Mouse (Mus musculus) gastrocnemius, postnatal 10 days (tissue): ENCODE results near the gene Nfe2l2. TPM values are rescaled to one million over a fixed set of nuclear protein-coding genes. Genes with fewer than 3 reads are reported as not detected.

Experiments used
- DNase-seq: peaks from one replicate; pipeline ENCODE4 v3.0.0; 2021; ENCODE audit warnings: mixed read lengths
- long read RNA-seq, 2 experiments: library from polyadenylated mRNA; stranded (forward); transcript quantifications; one replicate each; pipeline ENCODE4 v2.0.0; 2021
- total RNA-seq, 2 experiments: library from RNA; stranded (reverse); gene quantifications; 2 replicates each; pipeline ENCODE4 v1.2.3; 2021

The Nfe2l2 gene
- 10 to 100 TPM; 28.4 to 33.3 TPM for total RNA-seq
- long read RNA-seq, experiment 1, transcript Nfe2l2-201 (5 exons, 2,475 nt) = major isoform, 36 of 41 reads
- long read RNA-seq, experiment 1, partial matches to known transcripts = 2 of 41 reads
- long read RNA-seq, experiment 1, other reads (novel, unspliced or antisense) = 3 of 41 reads
- long read RNA-seq, experiment 2, transcript Nfe2l2-201 (5 exons, 2,475 nt) = major isoform, 31 of 33 reads
- long read RNA-seq, experiment 2, partial matches to known transcripts = 1 of 33 reads
- long read RNA-seq, experiment 2, other reads (novel, unspliced or antisense) = 1 of 33 reads

- DNase-seq = peak; percentile 97
Observed at GRCm38 (mm10) chr2:75704234-75705161, at the start of gene Nfe2l2. Gene Nfe2l2 (minus strand): TSS chr2:75704641.

GRCm38 (mm10) chr2:75752306-75753175, 48.1 kb upstream of the Nfe2l2 start:
- no peak for DNase-seq

- no peak for DNase-seq
Observed at GRCm38 (mm10) chr2:75751896-75752295, 47.5 kb upstream of the Nfe2l2 start.

GRCm38 (mm10) chr2:75750869-75751268, 46.4 kb upstream of the Nfe2l2 start:
- no peak for DNase-seq

DNA sequence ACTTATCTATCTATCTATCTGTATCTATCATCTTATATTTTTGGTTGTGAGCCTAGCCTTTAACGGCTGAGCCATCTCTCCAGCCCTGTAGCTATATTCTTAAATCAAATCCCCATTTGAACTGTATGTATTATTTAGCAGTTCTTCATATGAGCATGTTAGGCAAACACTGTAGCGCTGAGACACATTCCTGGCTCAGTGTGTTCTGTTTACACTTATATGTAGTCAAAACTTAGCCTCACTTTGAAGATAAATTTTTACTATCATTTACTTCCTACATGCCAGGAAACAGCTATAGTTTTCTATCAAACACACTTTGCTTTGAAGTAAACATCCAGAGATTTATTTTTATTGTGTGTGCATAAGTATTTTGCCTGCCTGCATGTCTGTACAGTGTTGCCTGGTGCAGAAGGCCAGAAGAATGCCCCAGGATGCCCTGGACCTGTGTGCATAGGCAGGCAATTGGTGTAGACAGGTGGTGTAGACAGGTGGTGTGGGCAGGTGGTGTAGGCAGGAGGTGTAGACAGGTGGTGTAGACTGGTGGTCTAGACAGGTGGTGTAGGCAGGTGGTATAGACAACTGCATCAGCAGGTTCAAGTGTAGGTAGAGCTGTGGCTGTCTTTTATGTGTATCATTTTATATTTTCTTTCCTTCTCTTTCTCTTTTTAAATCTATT, 45.7 kb upstream of the Nfe2l2 start:
- no peak for DNase-seq

GRCm38 (mm10) chr2:75748841-75749240, 44.4 kb upstream of the Nfe2l2 start:
- no peak for DNase-seq

DNA sequence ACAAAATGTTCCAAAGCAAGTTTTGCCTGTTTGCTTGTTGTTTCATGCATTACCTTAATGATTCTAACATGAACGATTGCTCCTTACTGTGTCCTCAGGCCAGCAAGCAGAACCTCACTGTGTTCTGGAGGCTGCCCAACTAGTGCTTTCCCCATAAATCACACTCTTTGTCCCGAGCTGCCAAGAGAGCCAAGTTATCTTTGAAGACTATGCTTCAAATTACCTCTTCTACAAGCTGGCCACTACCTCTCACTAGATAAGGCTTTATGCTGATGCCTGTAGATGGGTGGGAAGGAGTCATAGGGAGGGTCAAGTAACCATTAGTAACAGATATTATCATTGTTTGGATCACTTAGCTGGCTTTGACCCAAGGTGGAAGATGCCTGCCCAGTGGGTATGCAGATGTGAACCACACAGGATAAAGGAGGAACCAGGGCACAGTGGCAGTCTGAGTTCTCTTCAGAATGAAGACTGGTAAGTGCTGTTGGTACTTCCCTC, 32.6 kb upstream of the Nfe2l2 start:
- no peak for DNase-seq

DNA sequence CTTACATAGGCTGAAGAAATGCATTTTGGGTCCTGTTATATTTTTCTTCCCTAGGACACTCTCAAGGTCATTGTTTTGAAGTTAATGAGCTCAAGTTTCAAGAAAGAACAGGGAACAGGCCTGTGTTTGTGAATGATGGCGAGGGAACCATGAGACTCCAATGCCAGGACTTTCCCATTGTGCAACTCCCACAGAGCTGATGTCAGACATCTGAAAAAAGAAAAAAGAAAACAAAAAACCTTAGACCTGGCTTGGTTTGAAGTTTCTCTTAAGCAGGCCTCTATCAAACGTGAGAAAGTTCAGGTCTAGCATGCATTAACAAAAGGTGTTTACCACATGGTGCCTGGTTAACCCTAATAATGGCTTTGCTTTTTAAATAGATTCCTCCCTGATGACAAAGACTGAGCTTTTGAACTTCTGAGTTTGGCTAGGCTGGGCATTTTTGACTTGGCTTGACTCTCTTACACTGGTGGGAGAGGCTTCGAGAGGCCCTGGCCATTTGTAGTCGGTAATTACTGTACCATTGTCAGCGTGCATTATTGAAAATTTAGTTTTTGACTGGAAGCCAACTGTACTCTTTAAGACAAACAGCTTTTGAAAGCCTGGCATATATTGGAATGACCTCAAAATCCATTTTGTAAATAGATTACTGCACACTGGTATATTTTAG, 29.9 kb upstream of the Nfe2l2 start:
- no peak for DNase-seq

DNA sequence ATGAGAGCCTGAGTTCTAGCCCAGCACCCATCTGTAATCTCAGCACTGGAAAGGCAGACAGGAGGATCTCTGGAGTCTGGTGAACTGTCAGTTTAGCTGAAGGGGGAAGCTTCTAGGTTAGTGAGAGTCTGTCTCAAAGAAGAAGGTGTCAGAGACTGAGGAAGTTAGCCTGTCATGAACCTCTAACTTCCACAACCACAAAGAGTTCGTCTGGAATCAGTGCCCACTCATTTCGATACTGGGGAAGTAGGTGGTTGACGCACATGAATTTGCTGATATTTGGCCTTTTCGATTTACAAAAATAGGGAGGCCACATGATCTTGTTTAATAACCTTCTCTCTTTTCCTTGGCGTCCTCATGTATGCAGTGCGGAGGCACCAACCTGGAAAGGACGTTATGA, 28.7 kb upstream of the Nfe2l2 start:
- DNase-seq = no peak

DNA sequence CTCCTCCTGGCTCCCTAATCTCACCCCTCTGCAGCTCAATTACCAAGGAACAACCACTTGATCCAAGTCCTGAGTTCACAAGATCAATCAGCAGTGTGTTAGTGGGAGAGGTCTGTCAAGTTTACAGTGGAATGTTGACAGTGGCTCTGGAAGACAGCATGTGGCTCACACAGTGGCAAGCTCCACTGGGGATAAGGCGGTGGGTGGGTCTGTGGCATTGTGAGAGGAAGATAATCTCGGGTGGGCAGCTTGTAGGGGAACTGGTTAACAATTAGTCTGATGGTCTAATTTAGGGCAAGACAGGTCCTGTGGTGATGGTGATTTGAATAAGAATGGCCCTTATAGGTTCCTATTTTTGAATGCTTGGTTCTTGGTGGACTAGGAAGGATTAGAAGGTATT, 27.5 kb upstream of the Nfe2l2 start:
- DNase-seq = no peak

- no peak for DNase-seq
Observed at GRCm38 (mm10) chr2:75731233-75731651, 26.8 kb upstream of the Nfe2l2 start.

DNA sequence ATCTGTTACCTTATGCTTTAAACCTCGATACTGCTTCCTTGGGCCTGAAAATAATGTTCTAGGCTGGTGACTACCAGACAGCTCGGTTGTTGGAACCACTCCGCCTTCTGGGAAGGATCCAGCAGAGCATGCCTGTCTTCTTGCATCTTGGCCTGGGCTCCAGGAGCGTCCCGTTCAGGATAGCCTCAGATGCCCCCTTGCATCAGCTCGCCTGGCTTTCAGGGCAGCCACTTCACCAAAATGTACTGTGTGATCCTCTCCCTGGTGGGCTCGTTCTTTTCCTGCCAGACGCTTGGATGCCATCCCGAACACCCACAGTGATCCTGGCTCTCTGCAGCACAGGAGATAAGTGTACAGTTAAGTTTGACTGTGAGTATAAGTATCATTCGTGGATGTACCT, 25.6 kb upstream of the Nfe2l2 start:
- peak; percentile 52 for DNase-seq

DNA sequence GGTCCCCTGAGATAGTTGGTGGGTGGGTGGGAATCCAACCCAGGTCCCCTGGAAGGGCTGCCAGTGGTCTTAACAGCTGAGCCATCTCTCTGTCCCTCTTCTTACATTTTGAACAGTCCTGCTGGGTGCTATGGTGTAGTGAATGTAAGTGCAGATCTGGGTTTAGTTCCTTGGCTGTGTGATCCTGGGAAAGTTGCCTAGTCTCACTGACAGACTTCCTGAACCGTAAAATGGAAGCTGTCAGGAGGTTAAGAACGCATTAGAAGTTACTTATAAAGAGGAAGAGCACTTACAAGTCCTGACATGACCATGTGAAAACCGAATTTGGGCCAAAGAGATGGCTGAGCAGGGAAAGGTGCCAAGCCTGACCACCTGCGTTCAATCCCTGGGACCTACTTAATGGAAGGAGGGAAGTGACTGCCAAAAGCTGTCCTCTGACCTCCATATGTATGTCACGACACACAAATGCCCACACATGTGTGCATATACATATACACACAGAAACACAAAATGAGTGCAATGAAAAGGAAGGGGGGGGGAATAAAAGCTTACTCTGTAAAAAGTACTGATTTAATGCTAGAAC, 20.5 kb upstream of the Nfe2l2 start:
- no peak for DNase-seq

- DNase-seq = no peak
Observed at GRCm38 (mm10) chr2:75723481-75723880, 19.0 kb upstream of the Nfe2l2 start.

- DNase-seq = no peak
Observed at GRCm38 (mm10) chr2:75722893-75723292, 18.5 kb upstream of the Nfe2l2 start.

DNA sequence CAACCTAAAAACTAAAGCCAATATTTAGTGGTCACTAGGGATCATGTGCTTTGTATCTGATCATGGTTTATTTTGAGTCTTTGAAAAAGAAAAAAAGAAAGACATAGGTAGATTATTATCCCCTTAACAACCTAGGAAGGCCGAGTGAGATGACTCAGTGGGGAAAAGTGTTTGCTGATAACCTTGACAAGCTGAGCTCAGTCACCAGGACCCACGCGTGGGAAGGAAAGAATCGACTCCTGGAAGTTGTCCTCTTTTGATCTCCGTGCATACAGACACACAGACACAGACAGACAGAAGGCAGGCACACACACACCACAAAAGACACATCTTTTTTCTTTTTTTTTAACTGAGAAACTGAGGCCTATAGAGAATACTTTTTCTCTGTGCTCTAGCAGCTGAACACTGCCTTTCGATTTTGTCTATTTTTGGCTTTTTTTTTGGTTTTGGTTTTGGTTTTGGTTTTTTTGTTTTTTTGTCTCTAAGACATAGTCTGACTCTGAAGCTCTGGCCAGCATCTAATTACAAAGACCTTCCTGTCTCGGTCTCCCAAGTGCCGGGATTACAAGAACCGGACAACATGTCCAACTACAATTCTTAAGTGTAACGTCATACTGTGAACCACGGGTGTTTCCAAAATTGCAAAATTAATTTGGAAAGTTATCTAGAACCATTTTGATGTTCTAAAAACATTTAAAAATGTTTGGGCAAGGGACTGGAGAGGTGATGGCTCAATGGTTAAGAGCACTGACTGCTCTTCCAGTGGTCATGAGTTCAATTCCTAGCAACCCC, 16.0 kb upstream of the Nfe2l2 start:
- no peak for DNase-seq

DNA sequence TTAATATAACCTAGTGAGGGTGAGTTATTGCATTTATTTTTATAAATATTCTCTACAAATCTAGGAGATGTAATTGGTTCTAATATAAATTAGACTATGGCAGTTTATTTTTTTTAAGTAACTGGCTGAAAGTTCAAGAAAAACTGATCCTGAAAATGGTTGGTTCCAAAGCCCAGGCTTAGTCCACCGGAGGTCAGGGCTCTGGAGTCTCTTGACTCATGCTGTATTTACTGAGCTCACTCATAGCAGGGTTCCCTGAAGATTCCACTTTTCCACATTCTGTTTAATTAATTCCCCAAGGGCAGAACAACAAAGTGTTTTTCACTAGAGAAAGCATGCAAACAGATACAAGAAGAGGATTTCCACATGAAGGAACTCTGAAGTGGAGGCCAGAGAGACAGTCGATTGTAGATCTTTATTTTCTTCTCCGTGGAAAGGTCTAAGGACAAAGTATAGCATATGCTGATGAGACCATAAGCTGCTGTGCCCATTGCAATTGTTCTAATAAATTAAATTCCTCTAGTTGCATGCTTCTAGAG, 15.0 kb upstream of the Nfe2l2 start:
- DNase-seq = no peak

DNA sequence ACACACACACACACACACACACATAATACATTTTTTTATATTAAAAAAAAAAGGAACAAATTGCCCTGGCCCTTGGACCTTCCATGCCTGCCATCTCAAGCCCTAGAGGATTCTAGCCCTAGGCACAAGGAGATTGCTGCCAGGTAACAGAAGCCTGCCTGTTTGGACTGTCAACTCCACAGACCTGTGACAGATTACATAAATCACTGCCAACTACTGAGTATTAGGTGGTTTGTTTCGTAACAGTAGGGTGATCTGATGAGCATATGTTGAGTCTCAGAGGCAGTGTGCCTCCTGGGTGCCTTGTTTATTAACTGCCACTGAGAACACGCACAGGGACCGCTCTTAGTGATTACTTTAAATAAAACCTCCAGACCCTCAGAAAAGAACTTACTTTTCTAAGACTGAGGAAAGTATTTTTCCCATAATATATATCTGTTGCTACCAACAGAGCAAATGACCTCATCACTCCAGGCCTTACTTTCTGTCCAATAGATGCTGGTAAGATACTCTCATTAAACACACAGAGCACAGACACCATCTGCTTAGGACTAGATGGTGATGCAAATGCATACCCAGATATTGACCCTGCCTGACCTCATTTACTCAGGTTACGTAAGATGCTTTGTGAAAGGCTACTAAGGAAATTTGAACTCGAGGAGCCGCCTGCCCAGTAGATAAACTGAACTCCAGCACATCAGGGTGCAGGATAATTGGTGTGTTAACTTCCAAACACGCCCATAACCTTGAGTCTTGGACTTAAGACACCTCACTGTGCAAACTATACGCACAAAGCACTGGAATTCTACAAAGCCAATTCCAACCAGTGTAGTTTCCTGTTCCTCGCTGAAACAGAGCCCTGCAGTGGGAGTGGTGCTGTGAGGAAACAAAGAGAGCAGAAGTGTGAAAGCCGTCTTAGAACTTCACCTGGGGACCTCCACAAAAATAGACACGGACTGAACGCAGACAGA, 11.9 kb upstream of the Nfe2l2 start:
- DNase-seq = no peak
